In the genomic region with DNA sequence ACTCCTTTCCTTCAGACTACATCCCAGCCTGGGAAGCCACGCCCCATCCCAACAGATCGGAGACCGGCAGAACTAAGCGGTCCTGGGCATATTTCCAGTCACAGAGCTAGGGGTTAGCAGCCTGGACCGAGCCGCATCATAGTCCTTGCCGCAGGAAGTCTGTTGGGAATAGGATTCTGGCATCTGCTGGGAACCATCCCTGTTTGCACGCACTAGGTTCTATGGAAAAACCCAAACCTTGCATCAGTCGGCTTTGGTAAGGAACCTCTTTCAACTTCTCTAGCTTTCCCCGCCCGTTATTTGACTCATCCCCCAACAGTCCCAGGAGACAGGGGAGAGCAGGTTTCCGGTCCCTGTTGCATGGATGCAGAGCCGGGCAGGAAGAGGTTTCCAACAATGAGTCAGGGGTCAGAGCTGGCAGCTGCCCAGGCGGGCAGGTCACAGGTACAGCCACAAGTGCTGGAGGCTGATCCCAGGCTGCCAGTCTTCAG, we compare ENCODE assay signal across 8 mouse cellular contexts. TPM values are rescaled to one million over a fixed set of nuclear protein-coding genes. Genes with fewer than 3 reads are reported as not detected.
DNase-seq lines count a peak whose midpoint lies in the region; ATAC-seq and TF ChIP-seq lines count a peak whose summit lies in the region.

No protein-coding gene starts in this region.

- peak overlapping the region; percentile 4; the same call in 1 of the 2 replicates for H3K4me3 ChIP-seq in layer of hippocampus, adult 2 months
- H3K4me3 ChIP-seq in heart, embryonic 11.5 days (ENCODE audit: low read depth, low read length) = no peak overlapping the region
- no peak overlapping the region for H3K4me3 ChIP-seq in kidney, embryonic 14.5 days (ENCODE audit: low read length)

- H3K4me1 ChIP-seq in heart, embryonic 11.5 days (ENCODE audit: control insufficient read depth, insufficient read depth, low read length) = peaks cover 36% of the 10 kb centered on the region
- peaks cover 45% of the 10 kb centered on the region for H3K4me1 ChIP-seq in kidney, embryonic 14.5 days (ENCODE audit: control insufficient read depth, insufficient read depth, low read length)

- H3K9me3 ChIP-seq in heart, embryonic 11.5 days (replicated peaks; ENCODE audit: control insufficient read depth, low read length) = no peaks in the 10 kb centered on the region
- H3K9me3 ChIP-seq in kidney, embryonic 14.5 days (ENCODE audit: control insufficient read depth, low read length) = no peaks in the 10 kb centered on the region

- peak overlapping the region; percentile 34 for H3K4me2 ChIP-seq in heart, embryonic 11.5 days
- H3K4me2 ChIP-seq in kidney, embryonic 14.5 days (replicated peaks; ENCODE audit: low read depth, low read length) = no peak overlapping the region; the same call in 1 of the 2 replicates

- TF ChIP-seq CTCF in layer of hippocampus, adult 2 months (conservative IDR thresholded peaks at IDR 0.05) = no peak

- 4% methylated on average over 14 of the region's 14 CpGs for WGBS in heart, embryonic 11.5 days (ENCODE audit: insufficient replicate concordance)
- WGBS in kidney, embryonic 14.5 days = 5% methylated on average over 14 of the region's 14 CpGs

- 0 out of 2 replicates have a peak, but pooled peaks have one; percentile 33 for ATAC-seq in heart, embryonic 11.5 days (replicated peaks; ENCODE audit: insufficient number of reproducible peaks, low FRiP score, low TSS enrichment)
- ATAC-seq in kidney, embryonic 14.5 days (ENCODE audit: low FRiP score, low TSS enrichment) = peak; percentile 11; the same call in 1 of the 2 replicates

- peaks cover 7% of the 10 kb centered on the region; the same call in 1 of the 2 replicates for H3K27me3 ChIP-seq in heart, embryonic 11.5 days (ENCODE audit: control insufficient read depth, insufficient read depth, low read length)
- no peaks in the 10 kb centered on the region for H3K27me3 ChIP-seq in kidney, embryonic 14.5 days (ENCODE audit: control insufficient read depth, insufficient read depth, low read length)

- no peak for DNase-seq in layer of hippocampus, adult 2 months (ENCODE audit: low spot score in 2 of 2)
- DNase-seq in layer of hippocampus, postnatal 10 days (ENCODE audit: low spot score in 2 of 2) = no peak
- peak; percentile 71 for DNase-seq in embryo, embryonic 10 days (ENCODE audit: low spot score)
- peak; percentile 68 for DNase-seq in lung, postnatal 36 days
- DNase-seq in thymus, postnatal 0 days (ENCODE audit: low spot score) = no peak
- DNase-seq in cerebellum, adult 8-10 months = no peak

- H3K9ac ChIP-seq in heart, embryonic 11.5 days (ENCODE audit: low read depth, low read length) = no peak overlapping the region
- no peak overlapping the region for H3K9ac ChIP-seq in kidney, embryonic 14.5 days (ENCODE audit: low read depth, low read length)

- peak overlapping the region; percentile 53; the same call in 1 of the 2 replicates for H3K27ac ChIP-seq in layer of hippocampus, adult 2 months
- H3K27ac ChIP-seq in heart, embryonic 11.5 days (ENCODE audit: low read depth, low read length) = peak overlapping the region; percentile 86
- peak overlapping the region; percentile 79; the same call in 1 of the 2 replicates for H3K27ac ChIP-seq in kidney, embryonic 14.5 days (ENCODE audit: low read depth, low read length)

- H3K36me3 ChIP-seq in heart, embryonic 11.5 days (ENCODE audit: control insufficient read depth, insufficient read depth, low read length) = no peaks in the 10 kb centered on the region
- no peaks in the 10 kb centered on the region for H3K36me3 ChIP-seq in kidney, embryonic 14.5 days (ENCODE audit: control insufficient read depth, insufficient read depth, low read length)

RNA-seq across cellular contexts. Expression of gene Dnajb12, which starts 30.0 kb away (rescaled TPM):
- 10 to 100 TPM; 54.4 to 56.8 TPM for total RNA-seq in layer of hippocampus, adult 2 months (2021)
- total RNA-seq in layer of hippocampus, postnatal 10 days (2021) = 10 to 100 TPM; 43.9 to 44.2 TPM
- 30.3 and 31.3 TPM in 2 replicates for polyA plus RNA-seq in heart, embryonic 11.5 days (2014; fragmentation: Nextera tagmentation; extraction: Ambion mirVana)
- 24.6 and 36.0 TPM in 2 replicates for polyA plus RNA-seq in kidney, embryonic 14.5 days (2014; fragmentation: Nextera tagmentation; extraction: Ambion mirVana)
- 13.5 and 14.6 TPM in 2 replicates for polyA plus RNA-seq in thymus, postnatal 0 days (2015; fragmentation: Nextera tagmentation; extraction: Ambion mirVana)

RNA-seq across cellular contexts. Expression of gene Ddit4, which starts 42.2 kb away (rescaled TPM):
- total RNA-seq in layer of hippocampus, adult 2 months (2021) = 10 to 100 TPM; 63.6 to 66.7 TPM
- 10 to 100 TPM; 73.6 to 94.2 TPM for total RNA-seq in layer of hippocampus, postnatal 10 days (2021)
- polyA plus RNA-seq in heart, embryonic 11.5 days (2014; fragmentation: Nextera tagmentation; extraction: Ambion mirVana) = 1.9 and 3.4 TPM in 2 replicates
- 1.8 and 2.9 TPM in 2 replicates for polyA plus RNA-seq in kidney, embryonic 14.5 days (2014; fragmentation: Nextera tagmentation; extraction: Ambion mirVana)
- 50.6 and 54.7 TPM in 2 replicates for polyA plus RNA-seq in thymus, postnatal 0 days (2015; fragmentation: Nextera tagmentation; extraction: Ambion mirVana)

Comparison
In these comparisons a context has a peak if more than half of its experiments do, and no peak if none do; other contexts are left out.
1. DNase-seq: peak in embryo, embryonic 10 days (single experiment) and lung, postnatal 36 days (single experiment); none in layer of hippocampus, adult 2 months (0 of 2), layer of hippocampus, postnatal 10 days (0 of 2), thymus, postnatal 0 days (single experiment) and cerebellum, adult 8-10 months (single experiment).
2. RNA of gene Ddit4, which starts 42.2 kb away (polyA plus RNA-seq): 50.6 to 54.7 TPM in thymus, postnatal 0 days; 1.9 to 3.4 TPM in heart, embryonic 11.5 days and 1.8 to 2.9 TPM in kidney, embryonic 14.5 days; every median in the first group is over 10 times any median in the second.
3. Peak in every context shown above with its lines, with median percentiles within 50 percentile points of each other: H3K27ac ChIP-seq.